Mouse (Mus musculus): Measurements from ENCODE around the gene Il18r1.

DNA sequence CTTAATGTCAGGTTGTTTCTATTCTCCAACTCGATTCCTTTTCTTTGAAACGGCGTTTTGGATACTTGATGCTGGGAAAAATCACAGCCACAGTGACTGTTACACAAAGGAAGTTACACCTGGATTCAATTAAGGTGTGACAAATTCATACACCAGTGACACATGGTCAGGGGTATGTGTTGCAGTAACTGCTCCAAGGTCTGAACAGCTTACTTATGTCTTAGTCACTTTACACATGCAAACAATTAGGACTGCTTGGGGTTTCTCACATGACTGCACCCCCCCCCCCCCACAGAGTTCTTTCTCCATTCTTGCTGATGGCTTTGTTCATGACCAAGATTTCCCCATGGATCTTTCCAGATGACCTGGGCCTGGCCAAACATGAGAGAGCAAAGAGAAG, 29.4 kb upstream of the Il18r1 start:
- TF ChIP-seq CTCF (IDR thresholded peaks at IDR 0.05; ENCODE audit: borderline replicate concordance, control insufficient read depth, extremely low read depth, insufficient read depth, low read length, poor library complexity) (no peak), POLR2A (IDR thresholded peaks at IDR 0.05; ENCODE audit: control insufficient read depth, extremely low read depth, insufficient read depth, low read length, poor library complexity) (no peak)

All from thymus, adult 2 months (tissue).